Mouse (Mus musculus): ENCODE data around the gene Dnajc19.

The Dnajc19 gene

GRCm38 (mm10) chr3:34028935-34029334 is 52.2 kb downstream of the Dnajc19 start:
- DNase-seq, result no peak

- no peak for DNase-seq
These were observed 59.8 kb downstream of the Dnajc19 start for GRCm38 (mm10) chr3:34021259-34021828.

GRCm38 (mm10) chr3:34020382-34021258 is 60.5 kb downstream of the Dnajc19 start:
- no peak for DNase-seq

GRCm38 (mm10) chr3:34019540-34020381 is 61.4 kb downstream of the Dnajc19 start, which contains the start of gene Fxr1:
Gene Fxr1, plus strand, starts transcription at chr3:34019943.
- DNase-seq, result peak; percentile 89

- no peak for DNase-seq
These were observed 72.9 kb downstream of the Dnajc19 start for GRCm38 (mm10) chr3:34008191-34008590.

GRCm38 (mm10) chr3:34007611-34008010 is 73.5 kb downstream of the Dnajc19 start:
- DNase-seq, result no peak

GRCm38 (mm10) chr3:34006824-34007223 is 74.3 kb downstream of the Dnajc19 start:
- DNase-seq, result no peak

- DNase-seq, result no peak
These were observed 74.8 kb downstream of the Dnajc19 start for GRCm38 (mm10) chr3:34006301-34006700.

Data from thymus, postnatal 4 days (tissue).